Mouse (Mus musculus): ENCODE data around the gene Aig1.

GRCm38 (mm10) chr10:13855969-13856368, 12.8 kb downstream of the Aig1 start:
- TF ChIP-seq CTCF (IDR thresholded peaks at IDR 0.05; ENCODE audit: low read depth, low read length) (no peak), POLR2A (IDR thresholded peaks at IDR 0.05; ENCODE audit: insufficient read depth, low read length) (no peak), EP300 (IDR thresholded peaks at IDR 0.05; ENCODE audit: insufficient read depth, low read depth, low read length) (no peak)
